10 mouse cellular contexts compared by ENCODE assay signal in the genomic region with DNA sequence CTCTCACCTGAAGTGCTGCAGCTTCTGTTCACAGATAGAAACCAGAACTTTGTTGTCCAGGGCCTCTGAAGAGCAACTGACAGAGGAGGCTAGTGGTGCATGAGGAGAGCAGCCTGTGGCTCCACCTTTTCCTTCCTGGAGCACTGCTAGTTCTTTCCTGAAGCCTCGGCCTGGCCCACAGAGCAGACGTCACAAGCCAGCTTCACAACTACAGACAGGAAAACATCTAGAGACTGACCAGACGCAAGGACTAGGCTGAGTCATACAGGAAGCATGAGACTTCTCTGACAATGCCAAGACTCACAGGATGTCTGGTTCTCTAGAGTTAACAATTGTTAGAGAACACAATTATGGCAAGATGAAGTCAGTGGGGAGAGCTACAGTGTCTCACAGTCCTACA. TPM values are rescaled to one million over a fixed set of nuclear protein-coding genes. Genes with fewer than 3 reads are reported as not detected.
A peak's percentile ranks its signal among the peaks of the same experiment; 100 is the strongest.
DNase-seq lines count a peak whose midpoint lies in the region; ATAC-seq and TF ChIP-seq lines count a peak whose summit lies in the region.
"Had no signal": no experiment of that assay in that cellular context is flagged by ENCODE, and none has a peak within 500 bp of the region (broad histone marks: within the 10 kb centered on the region; RNA-seq: fewer than 3 reads in every experiment).

Gene Ctla2b, minus strand, starts transcription at position 120 of the 400 bp plus-strand sequence.

- H3K4me2 ChIP-seq in liver, postnatal 0 days (ENCODE audit: low read depth, low read length): no peak within 1 kb of the TSS
- H3K4me2 ChIP-seq: neural tube, embryonic 12.5 days had no signal

- no peak for TF ChIP-seq CTCF in embryonic fibroblast, embryonic 13.5 days (IDR thresholded peaks at IDR 0.05; ENCODE audit: borderline replicate concordance, insufficient read depth, low read length)
- no peak for TF ChIP-seq CTCF in liver, postnatal 0 days (IDR thresholded peaks at IDR 0.05; ENCODE audit: low read depth)

- no peaks in the 10 kb centered on the region for H3K9me3 ChIP-seq in liver, postnatal 0 days (ENCODE audit: low read length)

- peak; percentile 94 for ATAC-seq in CD4-positive, CD25-positive, alpha-beta regulatory T cell, adult 4 months
- peak; percentile 89 for ATAC-seq in liver, postnatal 0 days

- H3K27ac ChIP-seq in embryonic fibroblast, embryonic 13.5 days (ENCODE audit: insufficient read depth, low read length): peak within 1 kb of the TSS; percentile 88
- H3K27ac ChIP-seq in liver, postnatal 0 days (ENCODE audit: low read depth): no peak within 1 kb of the TSS
- H3K27ac ChIP-seq: neural tube, embryonic 12.5 days had no signal

- no peak within 1 kb of the TSS for H3K9ac ChIP-seq in liver, postnatal 0 days (replicated peaks)
- H3K9ac ChIP-seq: neural tube, embryonic 12.5 days had no signal

- H3K4me1 ChIP-seq in embryonic fibroblast, embryonic 13.5 days (ENCODE audit: control insufficient read depth, insufficient read depth, low read length): peaks cover 2% of the 10 kb centered on the region; the same call in 1 of the 2 replicates
- no peaks in the 10 kb centered on the region for H3K4me1 ChIP-seq in liver, postnatal 0 days (ENCODE audit: insufficient read depth)
- H3K4me1 ChIP-seq: neural tube, embryonic 12.5 days had no signal

- peak; percentile 12 for DNase-seq in embryo, embryonic 10 days (ENCODE audit: low spot score)
- no peak for DNase-seq in embryo, embryonic 9.5 days (ENCODE audit: extremely low spot score)
- peak; percentile 51 for DNase-seq in induced T-regulatory cell, adult 2 months (ENCODE audit: low read depth)
- DNase-seq in liver, postnatal 0 days: peak; percentile 40
- peak; percentile 9 for DNase-seq in thymus, postnatal 0 days (ENCODE audit: low spot score)
- DNase-seq in cerebellum, adult 11 months: no peak

- no peak within 1 kb of the TSS for H3K4me3 ChIP-seq in embryonic fibroblast, embryonic 13.5 days (ENCODE audit: insufficient read depth, low read length)
- H3K4me3 ChIP-seq in liver, postnatal 0 days (ENCODE audit: low read depth, low read length): no peak within 1 kb of the TSS
- H3K4me3 ChIP-seq: erythroblast, embryonic 14.5 days; neural tube, embryonic 12.5 days had no signal

- TF ChIP-seq POLR2A in embryonic fibroblast, embryonic 13.5 days (IDR thresholded peaks at IDR 0.05; ENCODE audit: low read depth, low read length): no peak

- 29% methylated on average over 3 of the region's 3 CpGs for WGBS in liver, postnatal 0 days (ENCODE audit: insufficient replicate concordance)

- H3K36me3 ChIP-seq in liver, postnatal 0 days (replicated peaks; ENCODE audit: insufficient read depth, low read length): no peaks in the 10 kb centered on the region
- H3K36me3 ChIP-seq: neural tube, embryonic 12.5 days had no signal

- TF ChIP-seq EP300 in liver, postnatal 0 days (IDR thresholded peaks at IDR 0.05; ENCODE audit: low read depth): peak; percentile 83

- no peaks in the 10 kb centered on the region for H3K27me3 ChIP-seq in liver, postnatal 0 days (ENCODE audit: insufficient read depth, low read length)
- H3K27me3 ChIP-seq: neural tube, embryonic 12.5 days had no signal

RNA-seq across cellular contexts. Expression of gene Ctla2b, which starts in this region (rescaled TPM):
- 1 to 10 TPM; 7.5 to 8.0 TPM for polyA plus RNA-seq in CD4-positive, CD25-positive, alpha-beta regulatory T cell, adult 4 months (2017; shearing (Covaris generic))
- 3.3 and 3.7 TPM in 2 replicates for polyA plus RNA-seq in embryonic fibroblast, embryonic 13.5 days (2011; ENCODE audit: insufficient read length, low read depth, missing spikeins)
- polyA plus RNA-seq in liver, postnatal 0 days (2015; fragmentation: Nextera tagmentation; extraction: Ambion mirVana): 8.4 and 9.0 TPM in 2 replicates
- polyA plus RNA-seq in thymus, postnatal 0 days (2015; fragmentation: Nextera tagmentation; extraction: Ambion mirVana): 1.0 and 1.6 TPM in 2 replicates
- polyA plus RNA-seq: erythroblast, embryonic 14.5 days had no signal

Comparison
In these comparisons a context has a peak if more than half of its experiments do, and no peak if none do; other contexts are left out.
1. DNase-seq: peak in embryo, embryonic 10 days (single experiment), induced T-regulatory cell, adult 2 months (single experiment), liver, postnatal 0 days (single experiment) and thymus, postnatal 0 days (single experiment); none in embryo, embryonic 9.5 days (single experiment) and cerebellum, adult 11 months (single experiment).